Mouse (Mus musculus): ENCODE data around the gene Dnajc27. TPM values are rescaled to one million over a fixed set of nuclear protein-coding genes. Genes with fewer than 3 reads are reported as not detected.

Dnajc27 gene
- total and polyA plus RNA-seq, 3 experiments = 7.9 to 10.1 (median 9.8) TPM

DNA sequence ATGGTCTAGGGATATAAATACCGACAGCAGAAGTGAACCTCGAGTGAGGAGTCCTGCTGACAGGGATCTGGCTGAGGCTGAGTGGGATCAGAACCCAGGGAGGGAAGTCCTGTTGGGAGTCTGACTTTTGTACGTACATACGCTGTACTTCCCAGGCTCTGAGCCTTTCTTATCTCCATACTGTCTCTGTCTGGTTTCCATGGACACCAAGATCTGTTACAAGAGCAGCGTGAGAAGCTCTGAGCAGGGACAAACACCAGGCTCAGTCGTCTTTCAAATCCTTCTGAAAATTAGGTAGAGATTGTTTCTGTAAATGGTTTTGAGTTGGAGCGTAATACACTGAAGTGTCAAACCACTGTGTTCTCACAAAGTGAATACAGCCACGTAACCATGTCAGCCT, 7.0 kb upstream of the Dnajc27 start:
- H3K36me3 ChIP-seq (replicated peaks in 1 of 2; ENCODE audit: control insufficient read depth in 1 of 2, insufficient read depth in 1 of 2, low read length in 1 of 2) = no peaks in the 10 kb centered on the region
- DNase-seq (ENCODE audit: extremely low read depth) = no peak

DNA sequence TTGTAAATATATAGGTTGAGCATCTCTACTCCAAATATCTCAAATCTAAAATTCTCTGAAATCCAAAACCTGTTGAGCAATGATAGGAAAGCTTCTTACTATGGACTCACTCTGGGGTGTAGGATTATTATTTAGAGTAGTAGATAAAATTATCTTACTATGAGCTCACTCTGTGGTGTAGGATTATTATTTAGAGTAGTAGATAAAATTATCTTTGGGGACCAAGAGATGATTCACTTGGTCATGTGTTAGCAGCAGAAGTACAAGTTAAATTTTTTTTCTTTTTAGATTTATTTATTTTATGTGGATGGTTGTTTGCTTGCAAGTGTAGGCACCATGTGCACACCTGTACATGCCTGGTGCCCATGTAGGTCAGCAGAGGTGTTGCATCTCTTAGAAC, 6.0 kb upstream of the Dnajc27 start:
- Histone ChIP-seq H3K36me3 (replicated peaks in 1 of 2; ENCODE audit: control insufficient read depth in 1 of 2, insufficient read depth in 1 of 2, low read length in 1 of 2) (no peaks in the 10 kb centered on the region), H3K4me3 (replicated peaks in 1 of 3; ENCODE audit: low read depth in 2 of 3, low read length in 2 of 3, poor library complexity in 1 of 3) (no peak overlapping the region), H3K27ac (ENCODE audit: insufficient read depth, low read depth) (no peak overlapping the region), H3K27me3 (replicated peaks) (no peaks in the 10 kb centered on the region), H3K9me3 (replicated peaks; ENCODE audit: low read length) (no peaks in the 10 kb centered on the region), H3K9ac (ENCODE audit: insufficient read depth, low read depth) (no peak overlapping the region), H3K4me2 (ENCODE audit: insufficient read depth, low read depth, poor library complexity, severe bottlenecking) (no peak overlapping the region), H3K79me2 (replicated peaks; ENCODE audit: control insufficient read depth, extremely low read depth, insufficient read depth, poor library complexity, severe bottlenecking) (no peaks in the 10 kb centered on the region), H3K4me1 (ENCODE audit: control insufficient read depth in 1 of 2, insufficient read depth in 2 of 2) (peaks cover 0 to 12% of the 10 kb centered on the region in 2 experiments; a peak in 2 of 4 replicates)
- in situ Hi-C loops (cut with MboI; ENCODE audit: low pct_ligation_motif_present, low pct_unique_long_range_greater_than_20kb, low sequenced_read_pairs) = loop anchor here (5.0 kb wide), 2 partner anchors 94 to 149 kb away; no protein-coding TSS in a partner anchor
- dilution Hi-C loops (cut with MboI; ENCODE audit: extremely low pct_ligation_motif_present, extremely low pct_unique_long_range_greater_than_20kb, low sequenced_read_pairs) = no loop called here
- TF ChIP-seq ELF1 (IDR thresholded peaks at IDR 0.05; ENCODE audit: low read depth, low read length) (no peak), CHD2 (IDR thresholded peaks at IDR 0.05; ENCODE audit: low read length) (no peak), MEF2A (IDR thresholded peaks at IDR 0.05; ENCODE audit: borderline replicate concordance, low read depth, low read length) (no peak), JUN (IDR thresholded peaks at IDR 0.05; ENCODE audit: insufficient read depth, low read depth, low read length) (no peak), ZC3H11A (IDR thresholded peaks at IDR 0.05; ENCODE audit: low read depth, low read length) (no peak), POLR2AphosphoS2 (IDR thresholded peaks at IDR 0.05; ENCODE audit: low read depth, low read length) (no peak), MXI1 (IDR thresholded peaks at IDR 0.05; ENCODE audit: low read depth, low read length) (no peak), SMC3 (IDR thresholded peaks at IDR 0.05; ENCODE audit: low read depth, low read length) (no peak), MAX (IDR thresholded peaks at IDR 0.05; ENCODE audit: low read length) (no peak), MAZ (IDR thresholded peaks at IDR 0.05; ENCODE audit: low read depth, low read length) (no peak), E2F4 (IDR thresholded peaks at IDR 0.05; ENCODE audit: insufficient replicate concordance, low read depth, low read length) (no peak), EP300 (IDR thresholded peaks at IDR 0.05; ENCODE audit: low read length) (no peak), USF1 (IDR thresholded peaks at IDR 0.05; ENCODE audit: low read depth, low read length) (no peak), IRF4 (IDR thresholded peaks at IDR 0.05; ENCODE audit: low read depth, low read length) (no peak), CHD1 (IDR thresholded peaks at IDR 0.05; ENCODE audit: low read depth, low read length) (no peak), HCFC1 (IDR thresholded peaks at IDR 0.05; ENCODE audit: low read depth, low read length) (no peak), MAFK (IDR thresholded peaks at IDR 0.05; ENCODE audit: insufficient replicate concordance, low read length) (no peak), ZMIZ1 (IDR thresholded peaks at IDR 0.05; ENCODE audit: low read depth, low read length) (no peak)
- no peak for DNase-seq (ENCODE audit: extremely low read depth)

More for the DNA sequence above, 7.0 kb upstream of the Dnajc27 start:
- dilution Hi-C loops (cut with MboI; ENCODE audit: extremely low pct_ligation_motif_present, extremely low pct_unique_long_range_greater_than_20kb, low sequenced_read_pairs) = no loop called here
- peaks cover 0 to 8% of the 10 kb centered on the region in 2 experiments; a peak in 2 of 4 replicates for H3K4me1 ChIP-seq (ENCODE audit: control insufficient read depth in 1 of 2, insufficient read depth in 2 of 2)
- H3K79me2 ChIP-seq (replicated peaks; ENCODE audit: control insufficient read depth, extremely low read depth, insufficient read depth, poor library complexity, severe bottlenecking) = no peaks in the 10 kb centered on the region
- no peak overlapping the region for H3K9ac ChIP-seq (ENCODE audit: insufficient read depth, low read depth)
- H3K27me3 ChIP-seq (replicated peaks) = no peaks in the 10 kb centered on the region
- H3K27ac ChIP-seq (ENCODE audit: insufficient read depth, low read depth) = no peak overlapping the region
- no peak overlapping the region for H3K4me2 ChIP-seq (ENCODE audit: insufficient read depth, low read depth, poor library complexity, severe bottlenecking)
- H3K9me3 ChIP-seq (replicated peaks; ENCODE audit: low read length) = no peaks in the 10 kb centered on the region
- no peak overlapping the region for H3K4me3 ChIP-seq (replicated peaks in 1 of 3; ENCODE audit: low read depth in 2 of 3, low read length in 2 of 3, poor library complexity in 1 of 3)
- in situ Hi-C loops (cut with MboI; ENCODE audit: low pct_ligation_motif_present, low pct_unique_long_range_greater_than_20kb, low sequenced_read_pairs) = loop anchor here (5.0 kb wide), 2 partner anchors 93 to 148 kb away; no protein-coding TSS in a partner anchor
- no peak for TF ChIP-seq CHD2 (IDR thresholded peaks at IDR 0.05; ENCODE audit: low read length)
- no peak for TF ChIP-seq JUN (IDR thresholded peaks at IDR 0.05; ENCODE audit: insufficient read depth, low read depth, low read length)
- TF ChIP-seq MAZ (IDR thresholded peaks at IDR 0.05; ENCODE audit: low read depth, low read length) = no peak
- TF ChIP-seq ZKSCAN1 (IDR thresholded peaks at IDR 0.05; ENCODE audit: borderline replicate concordance, low read depth, low read length) = no peak
- no peak for TF ChIP-seq BHLHE40 (IDR thresholded peaks at IDR 0.05; ENCODE audit: low read depth, low read length)
- TF ChIP-seq USF1 (IDR thresholded peaks at IDR 0.05; ENCODE audit: low read depth, low read length) = no peak
- TF ChIP-seq CTCF (conservative IDR thresholded peaks at IDR 0.05 in 1 of 2, IDR thresholded peaks at IDR 0.05 in 1 of 2; ENCODE audit: low read depth in 2 of 2, low read length in 2 of 2) = no peak
- no peak for TF ChIP-seq MXI1 (IDR thresholded peaks at IDR 0.05; ENCODE audit: low read depth, low read length)
- no peak for TF ChIP-seq JUND (conservative IDR thresholded peaks at IDR 0.05; ENCODE audit: low read depth, low read length)
- TF ChIP-seq E2F4 (IDR thresholded peaks at IDR 0.05; ENCODE audit: insufficient replicate concordance, low read depth, low read length) = no peak
- no peak for TF ChIP-seq ZMIZ1 (IDR thresholded peaks at IDR 0.05; ENCODE audit: low read depth, low read length)
- no peak for TF ChIP-seq HCFC1 (IDR thresholded peaks at IDR 0.05; ENCODE audit: low read depth, low read length)
- no peak for TF ChIP-seq ZNF384 (IDR thresholded peaks at IDR 0.05; ENCODE audit: low read depth, low read length)
- no peak for TF ChIP-seq MEF2A (IDR thresholded peaks at IDR 0.05; ENCODE audit: borderline replicate concordance, low read depth, low read length)
- TF ChIP-seq POLR2A (IDR thresholded peaks at IDR 0.05; ENCODE audit: low read depth, low read length) = no peak
- no peak for TF ChIP-seq MYC (IDR thresholded peaks at IDR 0.05; ENCODE audit: low read depth, low read length)
- TF ChIP-seq TBP (conservative IDR thresholded peaks at IDR 0.05; ENCODE audit: low read depth, low read length) = no peak
- TF ChIP-seq MAX (IDR thresholded peaks at IDR 0.05; ENCODE audit: low read length) = no peak
- no peak for TF ChIP-seq UBTF (IDR thresholded peaks at IDR 0.05; ENCODE audit: low read depth, low read length)
- TF ChIP-seq ETS1 (conservative IDR thresholded peaks at IDR 0.05; ENCODE audit: low read depth, low read length) = no peak
